Mouse (Mus musculus) CD4-positive, CD25-positive, alpha-beta regulatory T cell, adult 4 months (primary cell): ENCODE results near the gene Pde4dip. TPM values are rescaled to one million over a fixed set of nuclear protein-coding genes. Genes with fewer than 3 reads are reported as not detected.

Experiments used
- ATAC-seq: one replicate; pipeline ENCODE4 v1.8.0; 2017
- polyA plus RNA-seq, 2 experiments: library from polyadenylated mRNA; unstranded; fragments of 100-300 nt; shearing (Covaris generic); gene quantifications; one replicate each; pipeline ENCODE4 v1.2.1; 2017

The Pde4dip gene
- polyA plus RNA-seq, 2 experiments from 2014 or later: 7.5 to 10.3 TPM

DNA sequence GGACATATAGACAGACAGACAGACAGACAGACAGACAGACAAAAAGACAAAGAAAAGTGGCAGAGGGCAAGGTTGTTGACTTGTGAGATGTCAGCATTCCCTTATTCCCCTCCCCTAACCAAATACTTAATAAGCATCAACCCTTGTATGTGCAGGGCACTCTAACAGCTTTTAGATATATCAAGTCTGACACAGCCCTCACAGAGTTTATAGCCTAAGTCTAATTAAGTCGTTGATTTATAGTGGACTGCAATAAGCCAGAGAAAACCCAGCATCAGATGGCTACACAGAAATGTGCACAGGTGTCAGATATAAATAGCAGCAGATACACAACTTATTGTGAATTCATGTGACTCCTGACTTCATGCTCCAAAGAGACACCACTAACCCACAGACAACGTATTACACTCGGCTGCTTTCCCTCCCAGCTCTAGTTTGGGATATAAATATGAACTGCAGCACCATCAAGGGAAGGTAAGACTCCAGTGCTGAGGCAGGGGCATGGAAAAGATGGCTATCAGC, 87.3 kb downstream of the Pde4dip start:
- ATAC-seq: no peak

DNA sequence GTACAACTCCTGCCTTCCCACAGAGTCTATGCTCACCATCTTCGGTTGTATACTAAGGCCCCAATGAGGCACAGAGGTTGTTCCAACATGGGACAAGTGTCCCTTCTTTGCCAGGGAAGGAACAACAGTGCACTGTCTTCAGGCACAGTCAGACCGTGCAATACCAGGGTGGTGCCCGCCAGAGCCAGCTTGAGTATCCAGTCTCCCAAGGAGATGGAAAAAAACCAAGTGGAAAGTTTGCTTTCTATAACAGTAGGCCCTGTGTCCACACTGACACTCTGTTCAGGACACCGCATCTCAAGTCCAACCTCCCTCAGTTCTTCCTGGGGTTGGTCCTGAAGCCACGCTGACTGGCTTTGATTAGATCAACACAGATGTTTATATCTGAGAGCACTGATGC, 87.8 kb downstream of the Pde4dip start:
- no peak for ATAC-seq

DNA sequence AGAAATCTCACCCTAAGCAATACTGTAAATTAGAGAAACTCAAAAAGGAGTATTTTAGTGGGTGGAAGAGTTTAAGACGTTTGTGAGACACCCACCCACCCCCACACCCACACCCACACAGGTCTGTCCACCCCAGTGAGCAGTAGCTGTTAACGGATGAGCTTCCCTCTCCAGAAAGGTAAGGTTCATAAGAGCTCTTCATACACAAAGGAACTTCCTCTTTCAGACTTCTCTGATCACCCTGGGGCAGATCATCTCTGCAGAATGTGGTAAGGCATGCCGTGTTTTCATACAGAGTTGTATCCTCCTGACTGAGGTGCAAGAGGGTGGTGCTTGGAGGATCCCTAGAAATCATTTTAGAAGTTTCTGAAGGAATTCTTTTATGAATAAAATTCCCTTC, 88.5 kb downstream of the Pde4dip start:
- ATAC-seq: no peak

DNA sequence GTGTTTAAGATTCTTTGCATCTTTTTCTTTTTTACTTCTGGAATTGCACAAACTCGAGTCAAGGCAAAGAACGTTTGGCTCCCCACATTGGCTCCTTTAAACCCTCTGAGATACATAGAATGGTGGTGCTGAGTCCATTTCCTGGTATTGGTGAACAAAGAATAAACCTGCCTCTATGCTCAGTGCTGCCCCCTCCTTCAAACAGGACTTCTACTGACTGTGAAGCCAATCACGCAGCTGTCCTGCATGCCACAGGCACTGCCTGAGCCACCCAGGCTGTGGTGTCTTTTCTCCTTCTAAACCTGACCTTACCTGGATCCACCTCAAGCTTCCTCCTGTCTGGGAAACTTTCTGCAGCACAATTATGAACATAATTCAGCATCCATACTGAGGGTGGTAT, 89.2 kb downstream of the Pde4dip start:
- no peak for ATAC-seq

DNA sequence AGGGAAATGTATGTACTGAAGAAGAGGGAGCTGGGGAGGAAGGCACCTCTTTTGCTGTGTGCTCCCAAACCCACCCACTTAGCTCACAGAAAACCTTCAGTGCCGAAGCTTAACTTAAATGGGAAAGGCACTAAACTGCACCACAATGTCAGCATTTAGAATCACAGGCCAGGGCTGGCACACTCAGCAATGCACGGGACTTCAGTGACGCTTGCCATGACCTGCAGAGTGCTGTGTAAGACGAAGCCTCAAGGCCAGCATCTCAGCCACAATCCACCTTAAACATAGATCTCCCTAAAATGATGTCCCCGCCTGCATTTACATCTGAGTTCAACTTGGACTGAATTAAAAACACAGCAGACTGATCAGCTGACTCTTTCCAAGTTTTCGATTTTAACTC, 91.1 kb downstream of the Pde4dip start:
- no peak for ATAC-seq

DNA sequence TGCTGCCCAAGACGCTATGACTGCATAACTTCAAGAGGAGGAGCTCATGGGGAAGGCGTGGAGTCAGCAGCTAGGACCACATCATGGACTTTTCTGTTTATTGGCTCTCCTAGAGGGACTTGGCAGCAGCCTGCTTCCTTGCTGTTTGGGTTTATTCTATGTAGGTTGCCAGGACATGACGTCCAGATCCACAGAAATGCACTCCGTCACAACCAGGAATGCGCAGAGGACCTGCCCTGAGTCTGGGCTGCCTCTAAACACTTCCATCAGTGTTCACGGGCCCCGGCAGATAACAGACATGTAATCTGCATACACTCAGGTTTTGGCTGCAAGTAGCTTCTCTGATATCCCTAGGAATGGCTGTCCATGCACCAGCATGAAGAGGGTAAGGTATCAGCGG, 94.5 kb downstream of the Pde4dip start:
- ATAC-seq: no peak

DNA sequence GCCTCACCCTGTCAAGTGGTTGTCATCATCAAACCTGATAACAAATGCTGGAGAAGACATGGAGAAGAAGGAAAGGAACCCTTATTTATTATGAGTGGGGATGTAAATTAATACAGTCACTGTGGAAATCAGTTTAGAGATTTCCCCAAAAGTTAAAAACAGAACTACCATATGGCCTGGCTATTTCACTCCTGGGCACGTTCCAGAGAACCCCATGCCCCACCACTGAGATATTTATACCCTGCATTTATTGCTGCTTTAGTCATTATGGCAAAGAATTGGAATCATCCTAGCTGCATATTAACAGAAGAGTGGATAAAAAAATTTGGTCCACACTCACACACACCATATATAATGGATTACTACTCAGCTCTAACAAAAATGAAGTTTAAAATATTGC, 98.4 kb downstream of the Pde4dip start:
- ATAC-seq: no peak

DNA sequence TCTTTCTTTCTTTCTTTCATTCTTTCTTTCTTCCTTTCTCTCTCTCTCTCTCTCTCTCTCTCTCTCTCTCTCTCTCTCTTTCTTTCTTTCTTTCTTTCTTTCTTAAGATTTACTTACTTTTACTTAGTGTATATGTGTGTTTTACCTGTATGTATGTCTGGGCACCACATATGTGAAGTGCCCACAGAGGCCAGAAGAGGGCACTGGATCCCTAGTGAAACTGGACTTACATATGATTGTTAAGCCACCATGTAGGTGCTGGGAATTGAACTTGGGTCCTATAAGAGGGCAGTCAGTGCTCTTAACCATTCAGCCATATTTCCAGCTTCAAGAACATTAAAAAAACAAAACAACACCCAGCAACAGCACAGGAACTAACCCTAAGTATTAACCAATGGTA, 99.2 kb downstream of the Pde4dip start:
- no peak for ATAC-seq

DNA sequence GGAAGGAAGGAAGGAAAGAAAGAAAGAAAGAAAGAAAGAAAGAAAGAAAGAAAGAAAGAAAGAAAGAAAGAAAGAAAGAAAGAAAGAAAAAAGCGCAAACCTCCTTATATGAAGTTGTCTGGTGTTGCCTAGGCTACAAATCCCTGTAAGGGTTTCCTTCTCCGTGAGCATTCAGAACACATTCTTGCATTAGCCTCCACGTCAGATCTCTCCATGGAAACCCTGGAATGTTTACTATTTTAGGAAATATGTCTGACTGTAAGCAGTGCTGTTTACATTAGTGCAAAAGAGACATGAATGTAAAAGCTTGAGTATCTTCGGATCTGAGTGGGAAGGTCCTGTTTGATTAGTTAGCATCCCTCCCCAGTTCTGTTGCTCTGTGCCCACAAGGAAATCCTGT, 112.3 kb downstream of the Pde4dip start:
- no peak for ATAC-seq

DNA sequence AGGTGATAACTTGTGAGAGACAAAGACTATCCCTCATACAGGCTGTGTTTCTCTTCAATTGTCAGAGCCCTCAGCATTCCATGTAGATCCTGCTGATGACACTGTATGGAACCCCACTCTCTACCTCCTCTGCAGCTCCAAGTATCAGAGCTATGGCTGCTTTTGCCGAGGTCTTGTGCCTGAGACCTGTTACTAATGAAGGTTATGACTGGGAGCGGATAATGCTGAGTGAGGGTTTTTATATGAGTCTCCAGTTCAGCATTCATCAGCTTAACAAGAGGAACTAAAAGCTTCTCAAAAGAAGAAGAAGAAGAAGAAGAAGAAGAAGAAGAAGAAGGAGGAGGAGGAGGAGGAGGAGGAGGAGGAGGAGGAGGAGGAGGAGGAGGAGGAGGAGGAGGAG, 112.8 kb downstream of the Pde4dip start:
- no peak for ATAC-seq

DNA sequence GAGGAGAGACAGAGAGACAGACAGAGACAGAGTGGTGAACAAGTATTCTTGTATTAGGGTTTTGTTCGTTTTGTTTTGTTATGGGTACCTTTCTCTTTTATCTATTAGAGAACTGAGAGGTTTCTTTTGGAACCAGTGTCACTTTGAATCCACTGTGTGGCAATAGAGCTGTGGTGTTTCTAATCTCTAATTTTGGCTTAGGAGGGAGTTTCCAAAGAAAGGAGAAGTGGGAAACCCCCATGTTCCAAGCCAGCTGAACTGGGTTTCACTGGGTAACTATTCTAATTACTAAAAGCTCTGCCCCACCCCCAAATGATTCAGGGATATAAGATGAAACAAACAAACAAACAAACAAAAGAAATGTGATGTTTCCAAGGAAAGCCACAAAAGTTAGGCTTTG, 113.6 kb downstream of the Pde4dip start:
- ATAC-seq: no peak

DNA sequence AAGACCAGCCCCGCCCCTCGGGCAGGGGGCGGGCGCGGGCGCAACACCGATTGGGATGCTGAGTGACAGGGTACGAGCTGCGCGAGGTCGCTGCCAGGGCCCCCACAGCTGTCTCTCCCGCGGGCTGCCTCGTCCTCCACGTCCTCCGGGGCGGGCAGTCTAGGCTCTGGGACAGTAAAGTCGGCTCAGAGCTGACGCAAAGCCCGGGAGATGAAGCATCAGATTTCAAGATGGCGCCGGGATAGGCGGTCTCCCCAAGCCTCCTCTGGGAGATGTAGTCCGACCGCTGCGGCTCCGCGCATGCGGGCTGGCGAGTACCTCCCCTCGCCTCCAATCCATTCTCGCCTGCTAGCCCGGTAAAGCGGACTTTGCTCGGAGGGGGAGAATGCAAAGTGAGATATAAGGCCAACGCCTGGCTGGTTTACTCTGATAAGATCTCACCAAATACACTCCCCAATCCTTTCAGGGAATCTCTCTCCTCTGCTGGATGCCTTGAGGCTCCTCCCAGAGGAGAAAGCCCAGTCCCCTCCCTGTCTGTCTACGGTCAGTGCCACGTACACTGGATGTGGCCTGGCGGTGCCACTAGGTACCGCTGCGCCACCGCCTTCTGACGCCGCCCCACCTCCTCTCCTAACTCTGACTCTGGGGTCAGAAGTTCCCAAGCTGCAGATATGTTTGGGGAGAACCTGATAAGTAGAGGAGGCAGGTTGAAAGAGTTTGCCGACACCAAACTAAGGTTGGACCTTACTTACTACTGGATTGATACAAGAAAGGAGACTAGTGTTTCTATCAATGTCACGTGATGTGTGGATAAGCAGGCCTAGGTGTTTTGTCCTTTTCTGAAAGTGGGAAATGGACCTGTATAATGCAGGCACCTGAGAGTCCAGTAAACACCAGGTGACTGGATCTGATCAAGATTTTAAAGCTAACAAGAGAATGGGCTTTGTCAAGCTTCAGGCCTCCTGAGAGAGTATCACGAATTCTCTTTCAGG, 120.4 kb downstream of the Pde4dip start:
- ATAC-seq: peak; percentile 92

DNA sequence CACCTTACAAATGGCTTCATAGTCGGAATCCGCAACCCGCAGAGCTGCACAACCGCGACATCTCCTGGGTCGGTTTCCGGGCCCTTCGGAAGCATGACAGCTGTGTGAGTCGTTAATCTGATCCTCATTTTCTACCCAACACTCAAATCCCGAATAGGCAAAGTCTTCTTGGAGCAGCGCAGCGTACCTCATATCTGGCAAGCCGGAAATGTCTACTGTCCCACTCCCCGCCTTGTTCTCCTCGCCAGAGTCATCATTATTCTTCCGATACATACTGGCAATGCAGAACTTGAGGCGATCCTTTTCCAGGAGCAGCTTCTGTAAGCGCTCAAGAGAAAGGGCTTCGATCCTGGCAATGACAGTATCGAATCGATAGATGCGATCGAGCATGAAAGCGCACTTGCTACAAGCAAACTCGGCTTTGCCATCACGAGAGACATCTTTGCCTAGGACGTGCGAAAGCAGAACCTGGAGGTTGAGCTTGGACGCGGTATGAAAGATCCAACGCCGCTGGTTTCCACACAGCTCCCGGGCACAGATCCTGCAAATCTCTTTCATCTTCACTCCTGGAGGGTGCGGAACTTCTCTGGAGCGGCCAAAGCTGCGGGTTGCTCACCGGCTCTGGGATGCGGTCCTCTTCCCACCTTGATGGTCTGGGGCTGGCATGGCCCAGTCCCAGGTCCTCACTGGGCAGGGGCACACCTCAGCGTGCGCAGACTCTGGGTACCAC, 121.3 kb downstream of the Pde4dip start:
- ATAC-seq: peak; percentile 8

DNA sequence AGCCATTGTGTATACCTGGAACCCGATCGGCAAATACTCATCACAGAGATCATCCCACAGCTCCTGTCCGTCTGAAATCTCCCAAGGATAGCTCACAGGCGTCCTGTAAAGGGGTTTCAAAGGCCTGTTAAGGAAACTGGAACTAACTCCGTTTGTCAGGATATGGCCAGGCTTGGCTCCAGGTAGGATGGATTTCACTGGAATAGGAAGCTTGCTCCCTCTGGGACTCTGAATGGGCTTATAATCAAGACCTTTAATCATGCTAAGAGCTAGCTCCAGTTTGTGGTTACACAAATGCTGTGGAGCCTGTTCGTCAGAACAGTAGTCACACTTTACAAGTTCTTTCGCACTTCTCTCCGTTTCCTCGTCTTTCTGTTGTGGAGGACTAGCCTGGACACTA, 122.0 kb downstream of the Pde4dip start:
- no peak for ATAC-seq

DNA sequence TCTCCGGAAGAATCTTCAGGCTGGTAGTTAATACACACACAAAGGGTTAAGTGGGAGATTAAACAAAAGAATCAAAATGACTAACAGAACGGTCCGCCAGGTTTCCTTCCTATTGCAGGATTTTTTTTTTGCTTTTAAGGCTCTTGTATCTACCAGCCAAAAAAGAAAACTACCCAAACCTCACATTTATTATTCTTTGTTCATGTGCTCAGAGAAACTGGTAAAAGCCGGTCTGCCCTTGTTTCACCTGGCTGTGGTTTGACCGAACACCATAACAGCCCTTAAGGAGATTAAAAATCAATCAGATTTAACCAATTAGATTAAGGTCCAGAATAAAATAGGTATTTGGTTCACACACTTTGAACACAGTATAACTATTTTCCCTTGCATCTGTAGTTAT, 124.4 kb downstream of the Pde4dip start:
- no peak for ATAC-seq

DNA sequence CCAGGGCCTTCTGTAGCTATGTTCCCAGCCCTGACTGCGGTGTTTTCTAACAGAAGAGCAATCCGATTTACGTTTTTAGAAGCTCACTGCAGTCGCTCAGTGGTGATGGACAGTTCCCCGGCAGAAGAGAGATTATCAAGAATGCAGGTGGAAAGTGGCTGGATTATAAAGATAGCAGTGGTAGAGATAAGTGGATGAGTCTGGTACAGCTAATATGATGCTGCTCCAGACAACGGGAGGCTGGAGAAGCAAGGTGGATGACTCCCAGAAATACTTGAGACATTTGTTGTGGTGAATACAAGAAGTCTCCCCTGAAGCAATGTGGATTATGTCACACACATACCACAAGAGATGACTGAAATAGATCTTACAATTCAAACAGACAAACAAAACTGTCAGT, 126.6 kb downstream of the Pde4dip start:
- no peak for ATAC-seq

DNA sequence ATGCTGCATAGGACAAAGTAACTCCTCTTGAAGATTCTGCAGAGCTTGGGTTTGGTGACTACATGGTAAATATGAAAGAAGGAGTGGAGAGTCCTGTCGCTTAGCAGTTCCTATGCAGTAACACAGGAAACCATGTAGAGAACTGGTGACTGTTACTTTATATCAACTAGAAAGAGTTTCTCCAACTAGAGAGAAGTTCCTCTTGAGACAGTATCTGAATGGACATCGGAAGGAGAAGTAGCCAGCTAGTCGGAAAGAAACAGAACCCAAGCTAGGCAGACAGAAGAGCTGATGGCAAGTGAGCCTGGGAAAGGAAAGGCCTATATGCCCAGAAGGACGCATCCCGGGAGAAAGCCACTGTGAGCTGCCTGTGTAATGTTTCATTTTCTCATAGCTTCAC, 127.3 kb downstream of the Pde4dip start:
- ATAC-seq: no peak

DNA sequence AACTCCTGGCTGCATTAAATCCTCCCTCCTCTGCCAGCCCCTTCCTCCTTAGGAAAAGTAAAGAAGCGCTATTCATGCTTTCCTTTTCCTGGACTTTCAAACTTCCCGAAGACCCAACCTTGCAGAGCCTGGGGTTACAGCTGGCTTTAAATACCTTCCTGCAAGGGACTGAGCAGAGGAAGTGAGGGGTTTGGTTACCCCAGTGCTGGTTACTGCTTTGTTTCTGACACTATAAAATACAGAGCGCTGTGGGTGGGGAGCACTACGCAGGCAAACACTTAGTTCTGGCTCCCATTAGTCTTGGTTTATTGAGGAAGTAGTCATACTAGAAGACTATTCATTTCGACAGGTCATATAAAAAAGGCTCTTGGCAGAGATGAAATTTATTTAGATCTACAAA, 128.7 kb downstream of the Pde4dip start:
- no peak for ATAC-seq

DNA sequence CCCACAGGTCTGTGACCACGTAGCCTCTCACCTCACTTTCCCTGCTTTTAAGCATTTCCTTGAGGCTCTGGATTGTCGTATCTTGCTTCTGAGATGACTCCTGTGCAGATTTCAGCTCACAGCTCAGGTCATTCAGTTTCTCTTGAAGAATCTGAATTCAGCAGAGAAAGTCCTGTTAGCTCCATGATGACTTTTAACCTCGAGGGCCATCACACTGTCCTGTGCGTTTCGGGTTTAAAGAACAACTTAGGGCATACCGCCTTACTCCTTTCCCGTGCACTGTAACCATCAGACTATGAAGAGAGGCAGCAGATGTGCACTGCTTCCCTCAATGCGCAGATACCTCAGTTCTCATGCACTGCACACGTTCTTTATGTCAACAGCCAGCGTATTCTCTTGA, 131.0 kb downstream of the Pde4dip start:
- ATAC-seq: no peak

DNA sequence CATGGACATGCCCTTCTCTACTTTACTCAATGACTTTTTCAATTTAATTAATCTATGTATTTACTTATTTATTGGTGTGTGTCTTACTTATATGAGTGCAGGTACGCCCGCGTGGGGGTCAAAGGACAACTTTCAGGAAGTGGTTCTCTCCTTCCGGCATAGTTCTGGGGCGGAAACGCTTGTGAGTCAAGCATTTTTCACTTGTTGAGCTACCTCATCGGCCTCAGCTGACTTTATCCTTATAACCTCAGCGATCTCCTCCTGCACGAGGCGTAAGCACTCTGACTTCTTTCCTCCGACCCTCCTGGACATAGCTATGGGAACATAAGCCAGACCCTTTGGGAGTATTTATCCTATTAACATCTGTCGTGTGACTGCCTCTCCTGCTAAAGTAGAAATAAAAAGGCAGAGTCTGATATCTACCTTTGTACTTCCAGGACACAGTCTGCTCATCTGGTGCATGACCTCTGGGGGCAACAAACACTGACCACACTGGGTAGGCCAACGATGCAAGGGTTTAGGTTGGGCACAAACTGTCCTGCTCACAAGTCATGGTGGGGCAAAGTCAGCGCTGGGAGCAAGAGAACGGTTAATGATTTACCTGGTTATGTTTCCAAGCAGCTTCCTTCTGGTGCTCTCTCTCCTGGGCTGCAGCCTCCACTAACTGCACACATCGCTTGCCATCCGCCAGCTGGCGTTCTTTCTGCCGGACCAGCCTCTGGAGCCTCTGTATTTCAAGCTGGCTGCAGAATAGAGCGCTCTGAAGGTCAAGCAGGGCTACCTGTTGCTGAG, 132.0 kb downstream of the Pde4dip start:
- no peak for ATAC-seq

DNA sequence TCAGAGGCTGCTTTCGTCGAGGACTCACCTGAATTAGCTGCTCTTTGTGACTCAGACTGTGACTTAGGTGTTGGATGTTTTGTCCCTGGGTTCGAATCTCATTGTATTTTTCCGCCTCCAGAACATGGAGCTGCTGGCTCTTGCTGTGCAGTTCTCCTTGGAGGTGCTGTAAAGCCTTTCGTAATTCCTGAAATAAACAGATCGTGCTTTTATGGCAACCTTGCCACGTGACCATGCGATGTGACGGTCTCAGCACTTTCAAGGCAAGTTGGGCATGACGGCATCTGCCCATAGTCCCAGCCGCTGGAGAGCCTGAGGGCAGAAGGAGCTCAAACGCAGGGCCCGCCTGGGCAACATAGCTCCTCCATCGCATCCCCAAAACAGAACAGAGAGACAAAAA, 133.1 kb downstream of the Pde4dip start:
- ATAC-seq: no peak

DNA sequence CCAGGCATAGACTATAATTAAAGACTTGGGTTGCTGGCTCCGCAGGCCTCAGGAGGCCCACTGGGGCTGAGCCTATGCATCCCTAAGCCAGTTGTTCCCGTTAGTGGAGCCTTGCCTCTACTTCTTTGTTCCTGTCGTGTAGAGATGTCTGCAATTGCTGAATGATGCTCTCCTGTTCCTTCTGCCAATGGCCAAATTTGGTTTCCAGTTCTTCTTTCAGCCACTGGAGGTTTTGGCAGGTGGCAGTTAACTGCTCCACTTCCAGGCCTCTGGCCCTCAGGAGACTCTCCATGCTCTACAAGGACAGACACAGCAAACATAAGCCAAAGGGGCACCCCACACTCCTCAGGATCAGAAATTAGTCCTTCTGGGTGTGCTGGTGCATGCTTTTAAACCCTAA, 135.6 kb downstream of the Pde4dip start:
- ATAC-seq: no peak

DNA sequence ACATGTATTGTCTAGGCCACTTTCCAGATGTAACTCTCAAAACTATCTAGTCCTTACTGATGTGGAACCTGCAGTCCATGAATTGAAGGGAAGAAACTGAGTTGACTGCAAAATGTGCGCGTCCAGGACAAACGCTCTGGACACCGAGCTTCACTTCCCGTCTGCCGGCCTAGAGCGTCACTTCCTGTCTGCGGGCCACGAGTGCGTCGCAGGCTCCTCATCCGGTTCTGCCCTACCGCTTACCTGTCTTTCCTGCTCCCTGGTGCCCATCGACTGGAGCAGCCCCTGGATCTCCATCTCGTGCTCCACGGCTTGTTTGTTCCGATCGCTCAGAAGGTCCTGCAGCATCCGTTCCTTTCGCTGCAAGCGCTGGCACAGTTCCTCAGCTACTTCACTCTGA, 136.9 kb downstream of the Pde4dip start:
- no peak for ATAC-seq
